In the genomic region with DNA sequence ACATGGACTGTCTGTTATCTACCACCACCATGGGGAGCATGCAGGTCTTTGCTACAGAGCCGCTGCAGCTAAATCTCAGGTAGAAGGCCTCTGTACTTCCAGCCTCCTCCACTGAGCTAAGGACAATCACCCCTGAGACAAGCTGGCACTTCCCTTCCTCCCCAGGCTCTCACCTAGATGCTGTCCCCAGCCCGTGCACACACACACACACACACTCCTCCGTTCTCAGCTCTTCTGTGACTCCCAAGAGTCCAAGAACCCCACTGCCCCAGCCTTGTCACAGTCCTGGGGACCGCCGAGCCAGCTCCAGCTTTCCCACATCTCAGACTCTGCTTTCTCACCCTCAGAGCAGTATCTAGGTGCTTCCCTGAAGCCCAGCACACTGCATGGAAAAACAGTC, we compare ENCODE assay signal across 25 mouse cellular contexts.
"Had no signal": no experiment of that assay in that cellular context is flagged by ENCODE, and none has a peak within 500 bp of the region (broad histone marks: within the 10 kb centered on the region; RNA-seq: fewer than 3 reads in every experiment).

No protein-coding gene starts in this region.

- ATAC-seq: forebrain, postnatal 0 days; hindbrain, postnatal 0 days; intestine, embryonic 15.5 days; liver, embryonic 12.5 days had no signal

- H3K4me3 ChIP-seq: hindbrain, embryonic 10.5 days; hindbrain, embryonic 12.5 days; intestine, embryonic 15.5 days; kidney, embryonic 15.5 days; limb, embryonic 13.5 days; limb, embryonic 15.5 days; liver, embryonic 12.5 days had no signal

- H3K4me1 ChIP-seq: hindbrain, embryonic 10.5 days; hindbrain, embryonic 12.5 days; intestine, embryonic 15.5 days; kidney, embryonic 15.5 days; limb, embryonic 13.5 days; limb, embryonic 15.5 days; liver, embryonic 12.5 days had no signal

- H3K9ac ChIP-seq: forebrain, postnatal 0 days; hindbrain, embryonic 12.5 days; hindbrain, embryonic 14.5 days; intestine, embryonic 15.5 days; kidney, embryonic 15.5 days; limb, embryonic 13.5 days; limb, embryonic 15.5 days; liver, embryonic 12.5 days; liver, embryonic 14.5 days had no signal

- H3K4me2 ChIP-seq: heart, embryonic 11.5 days; hindbrain, embryonic 12.5 days; hindbrain, embryonic 14.5 days; intestine, embryonic 15.5 days; kidney, embryonic 15.5 days; limb, embryonic 13.5 days; limb, embryonic 15.5 days; liver, embryonic 12.5 days had no signal

- DNase-seq: forebrain, postnatal 0 days; gastrocnemius, postnatal 10 days; gastrocnemius, postnatal 25 days; heart, postnatal 10 days; heart, postnatal 4 days; kidney, adult 11 months; kidney, adult 2 months; kidney, adult 9 months; kidney, postnatal 14 days; kidney, postnatal 36 days; layer of hippocampus, adult 9-11 months; layer of hippocampus, postnatal 36 days; left cerebral cortex, postnatal 4 days had no signal

- H3K9me3 ChIP-seq: intestine, embryonic 15.5 days; limb, embryonic 15.5 days; liver, embryonic 12.5 days had no signal

- H3K27ac ChIP-seq: hindbrain, embryonic 10.5 days; hindbrain, embryonic 12.5 days; hindbrain, embryonic 14.5 days; hindbrain, postnatal 0 days; intestine, embryonic 15.5 days; kidney, embryonic 15.5 days; kidney, postnatal 0 days; limb, embryonic 13.5 days; limb, embryonic 15.5 days; liver, embryonic 12.5 days; liver, embryonic 14.5 days had no signal

- H3K27me3 ChIP-seq: hindbrain, embryonic 12.5 days; intestine, embryonic 15.5 days; kidney, embryonic 15.5 days; limb, embryonic 13.5 days; limb, embryonic 15.5 days; liver, embryonic 12.5 days had no signal
